Mouse (Mus musculus): ENCODE measurements around the gene Mark1. TPM values are rescaled to one million over a fixed set of nuclear protein-coding genes. Genes with fewer than 3 reads are reported as not detected.

The Mark1 gene
- polyA plus RNA-seq, 1 experiment, result not detected

- TF ChIP-seq CTCF (IDR thresholded peaks at IDR 0.05; ENCODE audit: insufficient read depth, low read depth, low read length) (no peak), POLR2A (IDR thresholded peaks at IDR 0.05; ENCODE audit: insufficient read depth, low read depth, low read length) (no peak)
- WGBS, result 86% methylated on average over 18 of the region's 18 CpGs
Measured at GRCm38 (mm10) chr1:184912336-184912735, 87.0 kb downstream of the Mark1 start.

GRCm38 (mm10) chr1:184911861-184912260 is 87.5 kb downstream of the Mark1 start:
- WGBS, result 46% methylated on average over 6 of the region's 6 CpGs
- Histone ChIP-seq H3K27ac (ENCODE audit: insufficient read depth, low read depth, low read length) (no peak overlapping the region), H3K4me1 (ENCODE audit: control insufficient read depth, insufficient read depth, low read length) (no peaks in the 10 kb centered on the region), H3K4me3 (ENCODE audit: insufficient read depth, low read depth, low read length) (no peak overlapping the region)
- TF ChIP-seq POLR2A (IDR thresholded peaks at IDR 0.05; ENCODE audit: insufficient read depth, low read depth, low read length) (no peak), CTCF (IDR thresholded peaks at IDR 0.05; ENCODE audit: insufficient read depth, low read depth, low read length) (no peak)

More at GRCm38 (mm10) chr1:184912336-184912735, 87.0 kb downstream of the Mark1 start:
- no peaks in the 10 kb centered on the region for H3K4me1 ChIP-seq (ENCODE audit: control insufficient read depth, insufficient read depth, low read length)
- no peak overlapping the region for H3K4me3 ChIP-seq (ENCODE audit: insufficient read depth, low read depth, low read length)
- H3K27ac ChIP-seq (ENCODE audit: insufficient read depth, low read depth, low read length), result no peak overlapping the region

- no peak overlapping the region for H3K4me3 ChIP-seq (ENCODE audit: insufficient read depth, low read depth, low read length)
- TF ChIP-seq CTCF (IDR thresholded peaks at IDR 0.05; ENCODE audit: insufficient read depth, low read depth, low read length) (no peak), POLR2A (IDR thresholded peaks at IDR 0.05; ENCODE audit: insufficient read depth, low read depth, low read length) (no peak)
- WGBS, result 77% methylated on average over 9 of the region's 9 CpGs
- no peak overlapping the region for H3K27ac ChIP-seq (ENCODE audit: insufficient read depth, low read depth, low read length)
- H3K4me1 ChIP-seq (ENCODE audit: control insufficient read depth, insufficient read depth, low read length), result 0 out of 2 replicates have a peak, but pooled peaks cover 1% of the 10 kb centered on the region
Measured at GRCm38 (mm10) chr1:184908558-184908957, 90.8 kb downstream of the Mark1 start.

GRCm38 (mm10) chr1:184905904-184906745 is 93.2 kb downstream of the Mark1 start:
- no peak overlapping the region for H3K27ac ChIP-seq (ENCODE audit: insufficient read depth, low read depth, low read length)
- no peak overlapping the region for H3K4me3 ChIP-seq (ENCODE audit: insufficient read depth, low read depth, low read length)
- TF ChIP-seq CTCF (IDR thresholded peaks at IDR 0.05; ENCODE audit: insufficient read depth, low read depth, low read length) (no peak), POLR2A (IDR thresholded peaks at IDR 0.05; ENCODE audit: insufficient read depth, low read depth, low read length) (no peak)
- 75% methylated on average over 12 of the region's 12 CpGs for WGBS
- H3K4me1 ChIP-seq (ENCODE audit: control insufficient read depth, insufficient read depth, low read length), result 0 out of 2 replicates have a peak, but pooled peaks cover 2% of the 10 kb centered on the region

GRCm38 (mm10) chr1:184905371-184905770 is 94.0 kb downstream of the Mark1 start:
- Histone ChIP-seq H3K4me3 (ENCODE audit: insufficient read depth, low read depth, low read length) (no peak overlapping the region), H3K27ac (ENCODE audit: insufficient read depth, low read depth, low read length) (no peak overlapping the region), H3K4me1 (ENCODE audit: control insufficient read depth, insufficient read depth, low read length) (0 out of 2 replicates have a peak, but pooled peaks cover 2% of the 10 kb centered on the region)
- no peak for TF ChIP-seq POLR2A (IDR thresholded peaks at IDR 0.05; ENCODE audit: insufficient read depth, low read depth, low read length)
- no peak for TF ChIP-seq CTCF (IDR thresholded peaks at IDR 0.05; ENCODE audit: insufficient read depth, low read depth, low read length)
- WGBS, result 76% methylated on average over 19 of the region's 19 CpGs

GRCm38 (mm10) chr1:184903697-184904096 is 95.7 kb downstream of the Mark1 start:
- WGBS, result 56% methylated on average over 7 of the region's 7 CpGs
- no peak overlapping the region for H3K4me3 ChIP-seq (ENCODE audit: insufficient read depth, low read depth, low read length)
- H3K4me1 ChIP-seq (ENCODE audit: control insufficient read depth, insufficient read depth, low read length), result 0 out of 2 replicates have a peak, but pooled peaks cover 2% of the 10 kb centered on the region
- H3K27ac ChIP-seq (ENCODE audit: insufficient read depth, low read depth, low read length), result no peak overlapping the region
- no peak for TF ChIP-seq CTCF (IDR thresholded peaks at IDR 0.05; ENCODE audit: insufficient read depth, low read depth, low read length)
- TF ChIP-seq POLR2A (IDR thresholded peaks at IDR 0.05; ENCODE audit: insufficient read depth, low read depth, low read length), result no peak

GRCm38 (mm10) chr1:184902886-184903285 is 96.5 kb downstream of the Mark1 start:
- TF ChIP-seq POLR2A (IDR thresholded peaks at IDR 0.05; ENCODE audit: insufficient read depth, low read depth, low read length) (no peak), CTCF (IDR thresholded peaks at IDR 0.05; ENCODE audit: insufficient read depth, low read depth, low read length) (no peak)
- Histone ChIP-seq H3K4me1 (ENCODE audit: control insufficient read depth, insufficient read depth, low read length) (0 out of 2 replicates have a peak, but pooled peaks cover 2% of the 10 kb centered on the region), H3K27ac (ENCODE audit: insufficient read depth, low read depth, low read length) (no peak overlapping the region), H3K4me3 (ENCODE audit: insufficient read depth, low read depth, low read length) (no peak overlapping the region)
- 69% methylated on average over 7 of the region's 7 CpGs for WGBS

GRCm38 (mm10) chr1:184897350-184897749 is 102.0 kb downstream of the Mark1 start:
- H3K4me3 ChIP-seq (ENCODE audit: insufficient read depth, low read depth, low read length), result no peak overlapping the region
- no peak overlapping the region for H3K27ac ChIP-seq (ENCODE audit: insufficient read depth, low read depth, low read length)
- no peaks in the 10 kb centered on the region for H3K4me1 ChIP-seq (ENCODE audit: control insufficient read depth, insufficient read depth, low read length)
- TF ChIP-seq POLR2A (IDR thresholded peaks at IDR 0.05; ENCODE audit: insufficient read depth, low read depth, low read length) (no peak), CTCF (IDR thresholded peaks at IDR 0.05; ENCODE audit: insufficient read depth, low read depth, low read length) (no peak)
- 86% methylated on average over 16 of the region's 16 CpGs for WGBS

- no peak overlapping the region for H3K27ac ChIP-seq (ENCODE audit: insufficient read depth, low read depth, low read length)
- H3K4me1 ChIP-seq (ENCODE audit: control insufficient read depth, insufficient read depth, low read length), result no peaks in the 10 kb centered on the region
- 64% methylated on average over 3 of the region's 3 CpGs for WGBS
- no peak for TF ChIP-seq POLR2A (IDR thresholded peaks at IDR 0.05; ENCODE audit: insufficient read depth, low read depth, low read length)
- no peak for TF ChIP-seq CTCF (IDR thresholded peaks at IDR 0.05; ENCODE audit: insufficient read depth, low read depth, low read length)
- H3K4me3 ChIP-seq (ENCODE audit: insufficient read depth, low read depth, low read length), result no peak overlapping the region
Measured at GRCm38 (mm10) chr1:184891998-184892397, 107.4 kb downstream of the Mark1 start.

All from olfactory bulb, adult 2 months (tissue).